In genomic region chr2:160621001-160621448, GRCm38 (mm10) we compare ENCODE assay signal across 8 mouse cellular contexts. TPM values are rescaled to one million over a fixed set of nuclear protein-coding genes. Genes with fewer than 3 reads are reported as not detected.
A peak's percentile ranks its signal among the peaks of the same experiment; 100 is the strongest.
DNase-seq lines count a peak whose midpoint lies in the region; ATAC-seq and TF ChIP-seq lines count a peak whose summit lies in the region.

No protein-coding gene starts in this region.

- no peaks in the 10 kb centered on the region for H3K9me3 ChIP-seq in lung, postnatal 0 days (ENCODE audit: low read length)
- no peaks in the 10 kb centered on the region for H3K9me3 ChIP-seq in heart, embryonic 13.5 days
- no peaks in the 10 kb centered on the region for H3K9me3 ChIP-seq in hindbrain, embryonic 10.5 days

- H3K9ac ChIP-seq in lung, postnatal 0 days (replicated peaks; ENCODE audit: low read depth) = no peak overlapping the region
- H3K9ac ChIP-seq in heart, embryonic 13.5 days = no peak overlapping the region

- no peaks in the 10 kb centered on the region for H3K27me3 ChIP-seq in lung, postnatal 0 days (replicated peaks; ENCODE audit: insufficient read depth, low read length)
- H3K27me3 ChIP-seq in heart, embryonic 13.5 days (replicated peaks) = no peaks in the 10 kb centered on the region
- no peaks in the 10 kb centered on the region for H3K27me3 ChIP-seq in small intestine, adult 2 months (ENCODE audit: control insufficient read depth, insufficient read depth, low read length)
- no peaks in the 10 kb centered on the region for H3K27me3 ChIP-seq in hindbrain, embryonic 10.5 days (ENCODE audit: insufficient read depth, poor library complexity, severe bottlenecking)

- H3K36me3 ChIP-seq in lung, postnatal 0 days (ENCODE audit: insufficient read depth, low read length) = no peaks in the 10 kb centered on the region
- no peaks in the 10 kb centered on the region for H3K36me3 ChIP-seq in heart, embryonic 13.5 days
- no peaks in the 10 kb centered on the region for H3K36me3 ChIP-seq in small intestine, adult 2 months (ENCODE audit: control insufficient read depth, insufficient read depth, low read length)
- H3K36me3 ChIP-seq in hindbrain, embryonic 10.5 days = no peaks in the 10 kb centered on the region

- peaks cover 13% of the 10 kb centered on the region; the same call in 1 of the 2 replicates for H3K4me1 ChIP-seq in lung, postnatal 0 days (ENCODE audit: insufficient read depth, low read depth, low read length)
- peaks cover 42% of the 10 kb centered on the region for H3K4me1 ChIP-seq in heart, embryonic 13.5 days
- H3K4me1 ChIP-seq in small intestine, adult 2 months (ENCODE audit: control insufficient read depth, insufficient read depth, insufficient read length, low read length) = peaks cover 27% of the 10 kb centered on the region
- peaks cover 12% of the 10 kb centered on the region for H3K4me1 ChIP-seq in hindbrain, embryonic 10.5 days (replicated peaks)

- H3K27ac ChIP-seq in lung, postnatal 0 days (ENCODE audit: low read length) = peak overlapping the region; percentile 74
- peak overlapping the region; percentile 69 for H3K27ac ChIP-seq in heart, embryonic 13.5 days (replicated peaks)
- H3K27ac ChIP-seq in small intestine, adult 2 months (ENCODE audit: insufficient read depth, low read depth, low read length) = peak overlapping the region; percentile 76
- H3K27ac ChIP-seq in hindbrain, embryonic 10.5 days = no peak overlapping the region

- ATAC-seq in lung, postnatal 0 days = no peak
- ATAC-seq in heart, embryonic 13.5 days (ENCODE audit: extremely low read depth, insufficient number of reproducible peaks, low FRiP score, low TSS enrichment) = no peak

- H3K4me3 ChIP-seq in lung, postnatal 0 days (ENCODE audit: low read depth, low read length) = no peak overlapping the region
- H3K4me3 ChIP-seq in heart, embryonic 13.5 days = no peak overlapping the region
- no peak overlapping the region for H3K4me3 ChIP-seq in small intestine, adult 2 months (ENCODE audit: low read depth, low read length)
- no peak overlapping the region for H3K4me3 ChIP-seq in hindbrain, embryonic 10.5 days

- no peak for TF ChIP-seq POLR2A in small intestine, adult 2 months (IDR thresholded peaks at IDR 0.05; ENCODE audit: low read depth, low read length)

- peak; percentile 39 for DNase-seq in lung, postnatal 0 days (ENCODE audit: low spot score)
- no peak for DNase-seq in lung, adult 18-20 months
- peak; percentile 78 to 85 for DNase-seq in cerebellum, postnatal 25 days
- no peak for DNase-seq in hindbrain, embryonic 10.5 days (ENCODE audit: low spot score)
- DNase-seq in kidney, postnatal 25 days = no peak
- no peak for DNase-seq in spleen, adult 12 weeks (ENCODE audit: low spot score)

- no peak for TF ChIP-seq CTCF in lung, postnatal 0 days (IDR thresholded peaks at IDR 0.05)
- no peak for TF ChIP-seq CTCF in small intestine, adult 2 months (IDR thresholded peaks at IDR 0.05; ENCODE audit: extremely low read depth, insufficient read length, insufficient replicate concordance, low read depth, low read length)

- no peak overlapping the region for H3K4me2 ChIP-seq in lung, postnatal 0 days (replicated peaks; ENCODE audit: low read depth, low read length)
- H3K4me2 ChIP-seq in heart, embryonic 13.5 days = no peak overlapping the region

- WGBS in lung, postnatal 0 days = 58% methylated on average over 11 of the region's 11 CpGs
- WGBS in heart, embryonic 13.5 days = 76% methylated on average over 11 of the region's 11 CpGs
- 62% methylated on average over 11 of the region's 11 CpGs for WGBS in small intestine, adult 2 months
- 91% methylated on average over 11 of the region's 11 CpGs for WGBS in hindbrain, embryonic 10.5 days

- TF ChIP-seq EP300 in lung, postnatal 0 days (IDR thresholded peaks at IDR 0.05) = no peak

RNA-seq across cellular contexts. Expression of gene Top1, which starts 24.7 kb away (rescaled TPM):
- polyA plus RNA-seq in lung, postnatal 0 days (2015; fragmentation: Nextera tagmentation; extraction: Ambion mirVana) = 38.7 and 51.5 TPM in 2 replicates
- 44.9 and 48.0 TPM in 2 replicates for polyA plus RNA-seq in heart, embryonic 13.5 days (2015; fragmentation: Nextera tagmentation; extraction: Ambion mirVana)
- 9.0 and 18.0 TPM in 2 replicates for polyA plus RNA-seq in small intestine, adult 2 months (2012; rRNA removed)
- 79.4 and 105 TPM in 2 replicates for polyA plus RNA-seq in hindbrain, embryonic 10.5 days (2016; fragmentation: Nextera tagmentation; extraction: Ambion mirVana)

Comparison
In these comparisons a context has a peak if more than half of its experiments do, and no peak if none do; other contexts are left out.
1. DNase-seq: peak in lung, postnatal 0 days (single experiment) and cerebellum, postnatal 25 days (2 of 2); none in lung, adult 18-20 months (0 of 2), hindbrain, embryonic 10.5 days (single experiment), kidney, postnatal 25 days (0 of 2) and spleen, adult 12 weeks (single experiment).